Mouse (Mus musculus) thymus, postnatal 36 days (tissue): Measurements from ENCODE around the gene Tln2.

ENCODE experiments used
- DNase-seq, 2 experiments: peaks; one replicate each; pipeline ENCODE4 v3.0.0; 2022; ENCODE audit warnings: mixed read lengths in 2 of 2

Gene Tln2

GRCm38 (mm10) chr9:67267276-67267990 lies 292.1 kb downstream of the Tln2 start:
- DNase-seq, result no peak

GRCm38 (mm10) chr9:67265513-67265912 lies 294.0 kb downstream of the Tln2 start:
- no peak for DNase-seq

GRCm38 (mm10) chr9:67264896-67265295 lies 294.6 kb downstream of the Tln2 start:
- DNase-seq, result no peak

GRCm38 (mm10) chr9:67260835-67261599 lies 298.5 kb downstream of the Tln2 start:
- no peak for DNase-seq

- DNase-seq, result no peak
Observed at GRCm38 (mm10) chr9:67250141-67250540, 309.4 kb downstream of the Tln2 start.

GRCm38 (mm10) chr9:67247365-67247950 lies 312.0 kb downstream of the Tln2 start:
- no peak for DNase-seq

GRCm38 (mm10) chr9:67245265-67245664 lies 314.2 kb downstream of the Tln2 start:
- no peak for DNase-seq

GRCm38 (mm10) chr9:67241683-67242082 lies 317.8 kb downstream of the Tln2 start:
- DNase-seq, result no peak

- no peak for DNase-seq
Observed at GRCm38 (mm10) chr9:67240456-67240855, 319.0 kb downstream of the Tln2 start.

- DNase-seq, result no peak
Observed at GRCm38 (mm10) chr9:67236987-67237386, 322.5 kb downstream of the Tln2 start.

- DNase-seq, result no peak
Observed at GRCm38 (mm10) chr9:67235441-67236217, 323.9 kb downstream of the Tln2 start.

- DNase-seq, result no peak
Observed at GRCm38 (mm10) chr9:67229033-67229432, 330.5 kb downstream of the Tln2 start.

GRCm38 (mm10) chr9:67220388-67220787 lies 339.1 kb downstream of the Tln2 start:
- DNase-seq, result peak in 1 of 2 experiments; percentile 12

- DNase-seq, result no peak
Observed at GRCm38 (mm10) chr9:67218001-67218400, 341.5 kb downstream of the Tln2 start.

- DNase-seq, result no peak
Observed at GRCm38 (mm10) chr9:67214191-67214985, 345.1 kb downstream of the Tln2 start.

- peak; percentile 3 to 6 for DNase-seq
Observed at GRCm38 (mm10) chr9:67213275-67213674, 346.2 kb downstream of the Tln2 start.

- no peak for DNase-seq
Observed at GRCm38 (mm10) chr9:67211220-67211619, 348.3 kb downstream of the Tln2 start.

- DNase-seq, result no peak
Observed at GRCm38 (mm10) chr9:67209451-67209850, 350.1 kb downstream of the Tln2 start.

- no peak for DNase-seq
Observed at GRCm38 (mm10) chr9:67208420-67208819, 351.1 kb downstream of the Tln2 start.

- no peak for DNase-seq
Observed at GRCm38 (mm10) chr9:67205175-67205574, 354.3 kb downstream of the Tln2 start.

GRCm38 (mm10) chr9:67196609-67197008 lies 362.9 kb downstream of the Tln2 start:
- no peak for DNase-seq

GRCm38 (mm10) chr9:67195306-67195705 lies 364.2 kb downstream of the Tln2 start:
- no peak for DNase-seq
